Mouse (Mus musculus) heart, postnatal 0 days (tissue): Measurements from ENCODE around the gene Tmem266.

Experiments used
- CTCF ChIP-seq: IDR thresholded peaks from 2 replicates; pipeline ENCODE4 v1.5.1; 2016; ENCODE audit warnings: antibody characterized with exemption, control low read depth, low read depth
- EP300 ChIP-seq: IDR thresholded peaks from 2 replicates; pipeline ENCODE4 v1.6.1; 2016; ENCODE audit warnings: antibody characterized with exemption, low read depth

DNA sequence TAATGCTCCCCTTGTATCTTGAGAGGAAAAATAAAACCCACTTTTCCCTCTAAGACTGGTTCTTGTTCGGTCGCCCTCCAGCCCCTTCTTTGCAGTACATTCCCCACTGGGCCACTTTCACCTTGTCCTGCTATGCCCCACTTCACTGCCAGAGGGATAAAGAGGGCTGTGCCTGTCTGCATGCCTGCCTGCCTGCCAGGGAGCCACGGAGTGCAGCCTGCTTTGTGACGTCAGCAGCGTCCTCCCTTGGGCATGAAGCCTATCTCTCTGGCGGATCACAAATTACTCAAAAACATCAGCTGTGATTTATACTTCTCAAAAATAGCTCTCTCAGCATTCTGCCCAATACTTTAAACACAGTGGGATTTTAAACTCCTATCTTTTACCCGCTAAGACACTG is 6.2 kb downstream of the Tmem266 start:
- TF ChIP-seq CTCF = peak; percentile 16; the same call in 1 of the 2 replicates
- TF ChIP-seq EP300 = no peak
